ENCODE assay signal across 9 mouse cellular contexts in genomic region chr5:140611021-140611583, GRCm38 (mm10). TPM values are rescaled to one million over a fixed set of nuclear protein-coding genes. Genes with fewer than 3 reads are reported as not detected.
DNase-seq lines count a peak whose midpoint lies in the region; ATAC-seq and TF ChIP-seq lines count a peak whose summit lies in the region.
"Had no signal": no experiment of that assay in that cellular context is flagged by ENCODE, and none has a peak within 500 bp of the region (broad histone marks: within the 10 kb centered on the region; RNA-seq: fewer than 3 reads in every experiment).

No protein-coding gene starts in this region.

- peaks cover 5% of the 10 kb centered on the region; the same call in 1 of the 2 replicates for H3K4me1 ChIP-seq in bone marrow, adult 2 months (ENCODE audit: control insufficient read depth, insufficient read depth, low read length)
- peaks cover 82% of the 10 kb centered on the region for H3K4me1 ChIP-seq in forebrain, embryonic 12.5 days

- peaks cover 16% of the 10 kb centered on the region; the same call in 1 of the 2 replicates for H3K27me3 ChIP-seq in forebrain, embryonic 12.5 days

- H3K9me3 ChIP-seq in forebrain, embryonic 12.5 days = no peaks in the 10 kb centered on the region

- H3K4me2 ChIP-seq in forebrain, embryonic 12.5 days = peak overlapping the region; percentile 83

- 26% methylated on average over 21 of the region's 21 CpGs for WGBS in bone marrow, adult 2 months
- under 1% methylated on average over 21 of the region's 21 CpGs for WGBS in forebrain, embryonic 12.5 days

- peak overlapping the region; percentile 54 for H3K4me3 ChIP-seq in bone marrow, adult 2 months (replicated peaks; ENCODE audit: control insufficient read depth, low read depth, low read length)
- H3K4me3 ChIP-seq in forebrain, embryonic 12.5 days (replicated peaks) = peak overlapping the region; percentile 82

- TF ChIP-seq POLR2A in bone marrow, adult 2 months (IDR thresholded peaks at IDR 0.05; ENCODE audit: borderline replicate concordance, control insufficient read depth, low read depth, low read length) = no peak; the same call in 1 of the 2 replicates

- H3K27ac ChIP-seq in bone marrow, adult 2 months (ENCODE audit: control insufficient read depth, insufficient read depth, low read depth, low read length, poor library complexity) = peak overlapping the region; percentile 82
- peak overlapping the region; percentile 99 for H3K27ac ChIP-seq in forebrain, embryonic 12.5 days

- DNase-seq in Muller cell, postnatal 12 days (ENCODE audit: inconsistent ontology term) = peak; percentile 99
- peak; percentile 81 for DNase-seq in heart, postnatal 25 days (ENCODE audit: low spot score)
- peak; percentile 69 to 80 for DNase-seq in layer of hippocampus, adult 8-10 months (ENCODE audit: low spot score in 2 of 2)
- DNase-seq in right cerebral cortex, postnatal 14 days = peak; percentile 59
- DNase-seq in T-cell, adult 2 months (ENCODE audit: low spot score) = no peak

- TF ChIP-seq CTCF in bone marrow, adult 2 months (IDR thresholded peaks at IDR 0.05; ENCODE audit: control insufficient read depth, insufficient read depth, low read length) = no peak

- peak; percentile 52 for ATAC-seq in forebrain, embryonic 12.5 days (ENCODE audit: low FRiP score)
- ATAC-seq in megakaryocyte, adult 5-6 weeks (ENCODE audit: poor library complexity, severe bottlenecking) = peak; percentile 25

- peaks cover 33% of the 10 kb centered on the region for H3K36me3 ChIP-seq in forebrain, embryonic 12.5 days (replicated peaks)

- peak overlapping the region; percentile 94 for H3K9ac ChIP-seq in forebrain, embryonic 12.5 days

- intact Hi-C loops in heart, postnatal 25 days (cut with DNase I) = no loop called here

RNA-seq across cellular contexts. Expression of gene Lfng, which starts 4.0 kb away (rescaled TPM):
- polyA plus RNA-seq in bone marrow, adult 2 months (2011; ENCODE audit: insufficient read depth, insufficient read length, low replicate concordance, missing spikeins) = 25.9 and 26.5 TPM in 2 replicates
- polyA plus RNA-seq in forebrain, embryonic 12.5 days (2016; fragmentation: Nextera tagmentation; extraction: Ambion mirVana) = 30.9 and 32.8 TPM in 2 replicates
- 10 to 100 TPM in 1 of 2 experiments, 1 to 10 TPM in 1; 7.3 to 10.8 TPM for total RNA-seq in heart, postnatal 25 days (2021)
- 10 to 100 TPM; 18.1 to 25.0 (median 22.8) TPM for total RNA-seq in layer of hippocampus, adult 8-10 months (2022)
- total RNA-seq in megakaryocyte, adult 5-6 weeks (2015) = 21.3 and 23.2 TPM in 2 replicates
- 48.0 and 54.2 TPM in 2 replicates for total RNA-seq in megakaryocyte, adult 5-6 weeks (2017)

RNA-seq across cellular contexts. Expression of gene Ttyh3, which starts 37.7 kb away (rescaled TPM):
- 20.1 and 34.8 TPM in 2 replicates for polyA plus RNA-seq in bone marrow, adult 2 months (2011; ENCODE audit: insufficient read depth, insufficient read length, low replicate concordance, missing spikeins)
- 84.5 and 88.0 TPM in 2 replicates for polyA plus RNA-seq in forebrain, embryonic 12.5 days (2016; fragmentation: Nextera tagmentation; extraction: Ambion mirVana)
- 10 to 100 TPM; 15.6 to 18.6 TPM for total RNA-seq in heart, postnatal 25 days (2021)
- total RNA-seq in layer of hippocampus, adult 8-10 months (2022) = 100 to 1,000 TPM; 160 to 168 (median 167) TPM
- total RNA-seq in megakaryocyte, adult 5-6 weeks (2015) = 42.4 and 46.0 TPM in 2 replicates
- total RNA-seq in megakaryocyte, adult 5-6 weeks (2017) = 8.0 and 11.6 TPM in 2 replicates

RNA-seq across cellular contexts. Expression of gene Grifin, which starts 46.2 kb away (rescaled TPM):
- not detected in 2 replicates for polyA plus RNA-seq in bone marrow, adult 2 months (2011; ENCODE audit: insufficient read depth, insufficient read length, low replicate concordance, missing spikeins)
- polyA plus RNA-seq in forebrain, embryonic 12.5 days (2016; fragmentation: Nextera tagmentation; extraction: Ambion mirVana) = not detected in 2 replicates
- not detected for total RNA-seq in heart, postnatal 25 days (2021)
- total RNA-seq in layer of hippocampus, adult 8-10 months (2022) = under 1 TPM in 2 of 4 experiments, not detected in 2; 0.67 to 0.80 TPM
- total RNA-seq in megakaryocyte, adult 5-6 weeks (2015) = not detected in 2 replicates
- not detected in 2 replicates for total RNA-seq in megakaryocyte, adult 5-6 weeks (2017)
- total RNA-seq: layer of hippocampus, adult 18-20 months had no signal
